Mouse (Mus musculus) retina, adult 2 months (tissue): Measurements from ENCODE around the gene Prmt8.

ENCODE experiments used
- DNase-seq: peaks from one replicate; pipeline ENCODE4 v3.0.0-alpha.2; 2012; ENCODE audit warnings: low read depth, low spot score

The Prmt8 gene

GRCm38 (mm10) chr6:127663263-127663662, 106.0 kb downstream of the Prmt8 start:
- DNase-seq = no peak

- no peak for DNase-seq
Observed at GRCm38 (mm10) chr6:127661717-127662292, 107.5 kb downstream of the Prmt8 start.

GRCm38 (mm10) chr6:127659966-127660365, 109.3 kb downstream of the Prmt8 start:
- DNase-seq = no peak

GRCm38 (mm10) chr6:127659472-127659871, 109.8 kb downstream of the Prmt8 start:
- no peak for DNase-seq

- no peak for DNase-seq
Observed at GRCm38 (mm10) chr6:127657152-127657551, 112.1 kb downstream of the Prmt8 start.

GRCm38 (mm10) chr6:127655988-127656387, 113.3 kb downstream of the Prmt8 start:
- no peak for DNase-seq

- DNase-seq = no peak
Observed at GRCm38 (mm10) chr6:127641077-127641801, 128.0 kb downstream of the Prmt8 start.
